Mouse (Mus musculus): ENCODE data around the gene Olfr1342. TPM values are rescaled to one million over a fixed set of nuclear protein-coding genes. Genes with fewer than 3 reads are reported as not detected.

The Olfr1342 gene
- not detected in 2 replicates for polyA plus RNA-seq (2016; fragmentation: Nextera tagmentation; extraction: Ambion mirVana)

GRCm38 (mm10) chr4:118692412-118692973 is at the start of gene Olfr1342:
Olfr1342 (minus strand) TSS chr4:118692756.
- Histone ChIP-seq H3K27me3 (replicated peaks) (peaks cover 4% of the 10 kb centered on the region; the same call in 1 of the 2 replicates), H3K9ac (no peak within 1 kb of the TSS), H3K4me1 (no peaks in the 10 kb centered on the region), H3K4me3 (no peak within 1 kb of the TSS), H3K36me3 (no peaks in the 10 kb centered on the region), H3K9me3 (replicated peaks) (no peaks in the 10 kb centered on the region), H3K27ac (no peak within 1 kb of the TSS), H3K4me2 (no peak within 1 kb of the TSS)
- 34% methylated on average over 12 of the region's 12 CpGs for WGBS (ENCODE audit: insufficient replicate concordance)
- no peak for ATAC-seq

GRCm38 (mm10) chr4:118741881-118742280 is 49.3 kb upstream of the Olfr1342 start:
- no peak for ATAC-seq
- no peak overlapping the region for H3K4me2 ChIP-seq

GRCm38 (mm10) chr4:118740988-118741698 is 48.6 kb upstream of the Olfr1342 start:
- Histone ChIP-seq H3K4me2 (no peak overlapping the region), H3K27ac (no peak overlapping the region), H3K9ac (no peak overlapping the region), H3K4me1 (no peaks in the 10 kb centered on the region), H3K9me3 (replicated peaks) (peaks cover 1% of the 10 kb centered on the region; the same call in 1 of the 2 replicates), H3K36me3 (no peaks in the 10 kb centered on the region), H3K4me3 (no peak overlapping the region), H3K27me3 (replicated peaks) (peaks cover 25% of the 10 kb centered on the region)
- 5% methylated on average over 11 of the region's 11 CpGs for WGBS (ENCODE audit: insufficient replicate concordance)
- ATAC-seq: no peak

More at GRCm38 (mm10) chr4:118741881-118742280, 49.3 kb upstream of the Olfr1342 start:
- no peaks in the 10 kb centered on the region for H3K36me3 ChIP-seq
- H3K9me3 ChIP-seq (replicated peaks): peaks cover 9% of the 10 kb centered on the region; the same call in 1 of the 2 replicates
- no peaks in the 10 kb centered on the region for H3K4me1 ChIP-seq
- H3K9ac ChIP-seq: no peak overlapping the region
- no peak overlapping the region for H3K4me3 ChIP-seq
- WGBS (ENCODE audit: insufficient replicate concordance): 12% methylated on average over 16 of the region's 16 CpGs
- H3K27me3 ChIP-seq (replicated peaks): peaks cover 25% of the 10 kb centered on the region
- no peak overlapping the region for H3K27ac ChIP-seq

GRCm38 (mm10) chr4:118739574-118739973 is 47.0 kb upstream of the Olfr1342 start:
- ATAC-seq: no peak
- H3K27me3 ChIP-seq (replicated peaks): peaks cover 25% of the 10 kb centered on the region
- H3K4me2 ChIP-seq: no peak overlapping the region
- no peaks in the 10 kb centered on the region for H3K4me1 ChIP-seq
- no peaks in the 10 kb centered on the region for H3K9me3 ChIP-seq (replicated peaks)
- no peak overlapping the region for H3K4me3 ChIP-seq
- 52% methylated on average over 3 of the region's 3 CpGs for WGBS (ENCODE audit: insufficient replicate concordance)
- H3K27ac ChIP-seq: no peak overlapping the region
- H3K36me3 ChIP-seq: no peaks in the 10 kb centered on the region
- no peak overlapping the region for H3K9ac ChIP-seq

GRCm38 (mm10) chr4:118731875-118732274 is 39.3 kb upstream of the Olfr1342 start, which contains the start of gene Olfr1339:
Olfr1339 (plus strand) TSS chr4:118732175.
- 89% methylated on average over 1 of the region's 1 CpGs for WGBS (ENCODE audit: insufficient replicate concordance)
- H3K36me3 ChIP-seq: no peaks in the 10 kb centered on the region
- no peak within 1 kb of the TSS for H3K9ac ChIP-seq
- H3K27ac ChIP-seq: no peak within 1 kb of the TSS
- H3K9me3 ChIP-seq (replicated peaks): no peaks in the 10 kb centered on the region
- no peaks in the 10 kb centered on the region for H3K27me3 ChIP-seq (replicated peaks)
- H3K4me3 ChIP-seq: no peak within 1 kb of the TSS
- no peak for ATAC-seq
- no peaks in the 10 kb centered on the region for H3K4me1 ChIP-seq
- no peak within 1 kb of the TSS for H3K4me2 ChIP-seq

- Histone ChIP-seq H3K4me1 (no peaks in the 10 kb centered on the region), H3K9me3 (replicated peaks) (no peaks in the 10 kb centered on the region), H3K36me3 (no peaks in the 10 kb centered on the region), H3K27me3 (replicated peaks) (no peaks in the 10 kb centered on the region), H3K4me2 (no peak overlapping the region), H3K9ac (no peak overlapping the region), H3K27ac (no peak overlapping the region), H3K4me3 (no peak overlapping the region)
- no peak for ATAC-seq
- 40% methylated on average over 10 of the region's 10 CpGs for WGBS (ENCODE audit: insufficient replicate concordance)
These were observed 29.4 kb upstream of the Olfr1342 start for GRCm38 (mm10) chr4:118721742-118722483.

GRCm38 (mm10) chr4:118719838-118720237 is 27.3 kb upstream of the Olfr1342 start, which contains the start of gene Olfr1340:
Olfr1340 (plus strand) TSS chr4:118720138.
- H3K4me3 ChIP-seq: no peak within 1 kb of the TSS
- H3K27me3 ChIP-seq (replicated peaks): no peaks in the 10 kb centered on the region
- no peak within 1 kb of the TSS for H3K9ac ChIP-seq
- no peak within 1 kb of the TSS for H3K27ac ChIP-seq
- H3K4me2 ChIP-seq: no peak within 1 kb of the TSS
- no peaks in the 10 kb centered on the region for H3K36me3 ChIP-seq
- no peak for ATAC-seq
- no peaks in the 10 kb centered on the region for H3K9me3 ChIP-seq (replicated peaks)
- H3K4me1 ChIP-seq: no peaks in the 10 kb centered on the region

GRCm38 (mm10) chr4:118711656-118712055 is 19.1 kb upstream of the Olfr1342 start:
- H3K9me3 ChIP-seq (replicated peaks): no peaks in the 10 kb centered on the region
- no peak for ATAC-seq
- 63% methylated on average over 1 of the region's 1 CpGs for WGBS (ENCODE audit: insufficient replicate concordance)

GRCm38 (mm10) chr4:118708086-118708485 is 15.5 kb upstream of the Olfr1342 start:
- ATAC-seq: no peak
- Histone ChIP-seq H3K27ac (no peak overlapping the region), H3K4me1 (no peaks in the 10 kb centered on the region), H3K9ac (no peak overlapping the region), H3K4me3 (no peak overlapping the region), H3K4me2 (no peak overlapping the region), H3K36me3 (no peaks in the 10 kb centered on the region), H3K27me3 (replicated peaks) (no peaks in the 10 kb centered on the region), H3K9me3 (replicated peaks) (no peaks in the 10 kb centered on the region)
- WGBS (ENCODE audit: insufficient replicate concordance): 63% methylated on average over 5 of the region's 5 CpGs

More at GRCm38 (mm10) chr4:118711656-118712055, 19.1 kb upstream of the Olfr1342 start:
- H3K4me2 ChIP-seq: no peak overlapping the region
- H3K4me3 ChIP-seq: no peak overlapping the region
- H3K27me3 ChIP-seq (replicated peaks): no peaks in the 10 kb centered on the region
- no peak overlapping the region for H3K9ac ChIP-seq
- H3K27ac ChIP-seq: no peak overlapping the region
- no peaks in the 10 kb centered on the region for H3K4me1 ChIP-seq
- no peaks in the 10 kb centered on the region for H3K36me3 ChIP-seq

- H3K36me3 ChIP-seq: no peaks in the 10 kb centered on the region
- H3K9ac ChIP-seq: no peak within 1 kb of the TSS
- H3K4me2 ChIP-seq: no peak within 1 kb of the TSS
- H3K4me1 ChIP-seq: no peaks in the 10 kb centered on the region
- no peaks in the 10 kb centered on the region for H3K27me3 ChIP-seq (replicated peaks)
- H3K4me3 ChIP-seq: no peak within 1 kb of the TSS
- WGBS (ENCODE audit: insufficient replicate concordance): 58% methylated on average over 3 of the region's 3 CpGs
- no peaks in the 10 kb centered on the region for H3K9me3 ChIP-seq (replicated peaks)
- H3K27ac ChIP-seq: no peak within 1 kb of the TSS
- ATAC-seq: no peak
These were observed 10.7 kb upstream of the Olfr1342 start, which contains the start of gene Olfr1341 for GRCm38 (mm10) chr4:118703223-118703622. Olfr1341 (plus strand) TSS chr4:118703523.

GRCm38 (mm10) chr4:118693812-118694211 is 1.3 kb upstream of the Olfr1342 start:
- H3K4me1 ChIP-seq: no peaks in the 10 kb centered on the region
- no peak for ATAC-seq
- 35% methylated on average over 2 of the region's 2 CpGs for WGBS (ENCODE audit: insufficient replicate concordance)
- no peak overlapping the region for H3K9ac ChIP-seq
- no peaks in the 10 kb centered on the region for H3K9me3 ChIP-seq (replicated peaks)
- H3K36me3 ChIP-seq: no peaks in the 10 kb centered on the region
- H3K27me3 ChIP-seq (replicated peaks): peaks cover 4% of the 10 kb centered on the region; the same call in 1 of the 2 replicates
- no peak overlapping the region for H3K4me2 ChIP-seq
- no peak overlapping the region for H3K4me3 ChIP-seq
- H3K27ac ChIP-seq: no peak overlapping the region

GRCm38 (mm10) chr4:118687086-118687485 is 5.5 kb downstream of the Olfr1342 start:
- Histone ChIP-seq H3K9ac (no peak overlapping the region), H3K9me3 (replicated peaks) (no peaks in the 10 kb centered on the region), H3K27ac (no peak overlapping the region), H3K4me3 (no peak overlapping the region), H3K4me2 (no peak overlapping the region), H3K4me1 (no peaks in the 10 kb centered on the region), H3K36me3 (no peaks in the 10 kb centered on the region), H3K27me3 (replicated peaks) (no peaks in the 10 kb centered on the region; the same call in 1 of the 2 replicates)
- ATAC-seq: no peak
- 12% methylated on average over 2 of the region's 2 CpGs for WGBS (ENCODE audit: insufficient replicate concordance)

All from liver, embryonic 12.5 days (tissue).